Mouse (Mus musculus) liver, adult 2 months (tissue): ENCODE measurements around the gene Enox1.

ENCODE experiments used
- CTCF ChIP-seq: fragments of 200-500 bp; IDR thresholded peaks from 2 replicates; pipeline ENCODE4 v1.5.1; 2011; ENCODE audit warnings: low read depth, low read length, control low read depth
- POLR2A ChIP-seq: fragments of 200-500 bp; IDR thresholded peaks from 2 replicates; pipeline ENCODE4 v1.6.1; 2011; ENCODE audit warnings: low read length, control low read depth; ENCODE audit not compliant: insufficient read depth; ENCODE audit errors: extremely low read depth

DNA sequence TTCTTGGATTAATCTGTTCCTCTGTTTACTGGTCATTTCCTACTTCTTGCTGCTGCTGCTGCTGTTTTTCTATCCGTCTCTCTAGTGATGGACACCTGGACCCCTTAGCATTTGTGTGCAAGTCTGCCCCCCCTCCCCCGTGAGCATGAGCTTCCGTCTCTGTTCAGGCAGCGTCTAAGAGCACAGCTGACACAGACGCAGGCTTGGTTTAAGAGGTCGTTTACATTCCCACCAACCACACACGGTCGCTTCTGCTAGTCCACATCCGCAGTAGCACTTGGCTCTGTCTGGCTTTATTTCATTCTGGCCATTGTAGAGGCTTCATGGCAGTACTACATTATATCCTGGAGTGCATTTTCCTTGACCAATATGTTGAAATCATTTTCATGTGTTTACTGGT is 301.7 kb downstream of the Enox1 start:
- no peak for TF ChIP-seq POLR2A
- TF ChIP-seq CTCF = no peak
